In the genomic region with DNA sequence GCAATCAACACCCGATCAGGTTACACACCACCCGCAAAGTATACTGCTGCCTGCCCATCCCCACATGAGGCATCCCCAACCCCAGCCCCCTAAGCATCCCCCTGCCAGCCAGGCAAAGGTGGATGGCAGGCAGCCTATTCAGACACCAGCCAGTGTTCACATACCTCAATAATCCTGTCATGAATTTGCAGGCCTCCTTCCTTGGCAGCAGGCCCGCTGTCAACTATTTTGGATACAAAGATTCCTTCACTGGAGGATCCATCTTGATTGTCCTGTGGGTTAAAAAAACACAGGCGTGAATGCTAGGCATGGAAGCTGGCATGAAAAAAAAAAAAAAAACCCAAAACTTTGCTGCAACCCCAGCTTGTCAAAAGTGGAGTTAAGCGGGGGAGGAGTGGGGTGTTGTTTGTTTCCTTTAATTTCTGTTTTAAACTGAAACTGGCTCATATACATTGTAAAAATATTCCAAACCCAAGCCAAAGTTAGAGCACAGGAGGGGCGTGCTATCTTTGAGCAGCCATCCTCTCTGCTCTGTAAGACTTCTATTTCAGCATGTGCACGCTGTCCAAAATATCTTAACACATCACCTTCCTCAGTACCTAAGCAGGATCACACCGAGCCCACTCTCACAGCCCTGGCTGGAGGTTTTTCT, we compare ENCODE assay signal across 9 mouse cellular contexts. TPM values are rescaled to one million over a fixed set of nuclear protein-coding genes. Genes with fewer than 3 reads are reported as not detected.
DNase-seq lines count a peak whose midpoint lies in the region; ATAC-seq and TF ChIP-seq lines count a peak whose summit lies in the region.
"Had no signal": no experiment of that assay in that cellular context is flagged by ENCODE, and none has a peak within 500 bp of the region (broad histone marks: within the 10 kb centered on the region; RNA-seq: fewer than 3 reads in every experiment).

No protein-coding gene starts in this region.

- no peak overlapping the region for H3K9ac ChIP-seq in intestine, embryonic 16.5 days (ENCODE audit: low read depth, low read length)

- no peak overlapping the region for H3K27ac ChIP-seq in kidney, adult 2 months (ENCODE audit: insufficient read depth, low read depth, low read length)
- H3K27ac ChIP-seq in intestine, embryonic 16.5 days (ENCODE audit: low read length), result no peak overlapping the region

- TF ChIP-seq CTCF in kidney, adult 2 months (conservative IDR thresholded peaks at IDR 0.05; ENCODE audit: insufficient read depth, insufficient read length, low read depth, low read length), result no peak

- no peaks in the 10 kb centered on the region for H3K27me3 ChIP-seq in kidney, adult 2 months (replicated peaks; ENCODE audit: control insufficient read depth, insufficient read depth, low read length)
- no peaks in the 10 kb centered on the region for H3K27me3 ChIP-seq in intestine, embryonic 16.5 days (replicated peaks; ENCODE audit: control insufficient read depth, insufficient read depth, low read length)

- H3K4me3 ChIP-seq in kidney, adult 2 months (ENCODE audit: insufficient read depth, low read depth, low read length), result no peak overlapping the region
- no peak overlapping the region for H3K4me3 ChIP-seq in intestine, embryonic 16.5 days (ENCODE audit: low read length)

- WGBS in kidney, adult 2 months, result 68% methylated on average over 8 of the region's 8 CpGs
- 64% methylated on average over 8 of the region's 8 CpGs for WGBS in intestine, embryonic 16.5 days

- H3K36me3 ChIP-seq in kidney, adult 2 months (ENCODE audit: control insufficient read depth, insufficient read depth, low read length), result no peaks in the 10 kb centered on the region
- H3K36me3 ChIP-seq in intestine, embryonic 16.5 days (ENCODE audit: control insufficient read depth, insufficient read depth, low read length), result no peaks in the 10 kb centered on the region

- peak; percentile 29 for DNase-seq in kidney, adult 2 months
- DNase-seq in kidney, adult 11 months, result no peak
- peak; percentile 66 to 71 for DNase-seq in frontal cortex, adult 2 months (ENCODE audit: extremely low spot score in 1 of 2, low spot score in 1 of 2)
- peak; percentile 40 for DNase-seq in right cerebral cortex, postnatal 4 days
- DNase-seq in cerebellum, adult 18-20 months, result no peak
- no peak for DNase-seq in cerebellum, postnatal 36 days
- DNase-seq in adrenal gland, adult 18-20 months (ENCODE audit: low spot score in 2 of 2), result no peak

- no peak overlapping the region for H3K4me2 ChIP-seq in intestine, embryonic 16.5 days (ENCODE audit: low read depth, low read length)

- TF ChIP-seq POLR2A in kidney, adult 2 months (IDR thresholded peaks at IDR 0.05; ENCODE audit: low read depth, low read length), result no peak

- peaks cover 5% of the 10 kb centered on the region; the same call in 1 of the 2 replicates for H3K4me1 ChIP-seq in kidney, adult 2 months (ENCODE audit: control insufficient read depth, insufficient read depth, low read length)
- H3K4me1 ChIP-seq in intestine, embryonic 16.5 days (ENCODE audit: control insufficient read depth, insufficient read depth, low read length), result peaks cover 31% of the 10 kb centered on the region

- H3K9me3 ChIP-seq in intestine, embryonic 16.5 days (ENCODE audit: control insufficient read depth, low read length), result no peaks in the 10 kb centered on the region

- 0 out of 2 replicates have a peak, but pooled peaks have one; percentile 19 for ATAC-seq in intestine, embryonic 16.5 days

RNA-seq across cellular contexts. Expression of a gene that starts 23.3 kb away (rescaled TPM):
- 11.9 and 14.2 TPM in 2 replicates for polyA plus RNA-seq in kidney, adult 2 months (2012; rRNA removed)
- polyA plus RNA-seq in frontal cortex, adult 2 months (2012; rRNA removed), result 18.4 and 18.5 TPM in 2 replicates
- polyA plus RNA-seq in intestine, embryonic 16.5 days (2015; fragmentation: Nextera tagmentation; extraction: Ambion mirVana), result 6.3 and 6.5 TPM in 2 replicates
- 10 to 100 TPM; 18.0 to 19.5 TPM for total RNA-seq in adrenal gland, adult 18-20 months (2021)
- total RNA-seq: neutrophil, adult 5-6 weeks had no signal

Comparison
In these comparisons a context has a peak if more than half of its experiments do, and no peak if none do; other contexts are left out.
1. DNase-seq: peak in kidney, adult 2 months (single experiment), frontal cortex, adult 2 months (2 of 2) and right cerebral cortex, postnatal 4 days (single experiment); none in kidney, adult 11 months (single experiment), cerebellum, adult 18-20 months (0 of 2), cerebellum, postnatal 36 days (0 of 2) and adrenal gland, adult 18-20 months (0 of 2).